Mouse (Mus musculus): ENCODE data around the gene Olfm4. TPM values are rescaled to one million over a fixed set of nuclear protein-coding genes. Genes with fewer than 3 reads are reported as not detected.

Olfm4 gene
- polyA plus RNA-seq, 1 experiment, result not detected

- TF ChIP-seq GATA1 (IDR thresholded peaks at IDR 0.05; ENCODE audit: low read length), result no peak
These were observed 13.7 kb downstream of the Olfm4 start for GRCm38 (mm10) chr14:79997534-79997933.

GRCm38 (mm10) chr14:80000110-80000531 is 16.2 kb downstream of the Olfm4 start:
- TF ChIP-seq GATA1 (IDR thresholded peaks at IDR 0.05; ENCODE audit: low read length), result no peak

- no peak for TF ChIP-seq GATA1 (IDR thresholded peaks at IDR 0.05; ENCODE audit: low read length)
These were observed 23.8 kb downstream of the Olfm4 start for GRCm38 (mm10) chr14:80007686-80008085.

- TF ChIP-seq GATA1 (IDR thresholded peaks at IDR 0.05; ENCODE audit: low read length), result no peak
These were observed 26.5 kb downstream of the Olfm4 start for GRCm38 (mm10) chr14:80010426-80010825.

DNA sequence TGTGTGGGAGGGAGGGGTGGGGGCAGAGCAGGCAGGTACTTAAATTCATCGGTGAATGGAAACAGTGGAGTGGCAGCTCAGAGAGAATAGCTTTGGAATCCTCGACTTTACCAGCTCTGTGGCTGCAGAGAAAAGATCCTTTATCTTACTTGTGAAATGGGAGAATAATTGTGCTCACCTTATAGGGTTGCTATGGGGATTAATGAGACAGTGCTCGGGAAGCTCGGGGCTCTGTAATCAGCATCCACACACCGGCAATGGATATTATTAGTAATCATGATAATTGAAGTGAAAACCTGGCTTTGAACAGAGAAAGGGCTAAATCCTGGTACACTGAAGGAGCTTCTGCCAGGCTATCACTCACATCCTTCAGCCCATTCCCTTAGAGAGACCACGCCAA is 31.1 kb downstream of the Olfm4 start:
- TF ChIP-seq GATA1 (IDR thresholded peaks at IDR 0.05; ENCODE audit: low read length), result no peak

- no peak for TF ChIP-seq GATA1 (IDR thresholded peaks at IDR 0.05; ENCODE audit: low read length)
These were observed 32.2 kb downstream of the Olfm4 start for GRCm38 (mm10) chr14:80016112-80016511.

DNA sequence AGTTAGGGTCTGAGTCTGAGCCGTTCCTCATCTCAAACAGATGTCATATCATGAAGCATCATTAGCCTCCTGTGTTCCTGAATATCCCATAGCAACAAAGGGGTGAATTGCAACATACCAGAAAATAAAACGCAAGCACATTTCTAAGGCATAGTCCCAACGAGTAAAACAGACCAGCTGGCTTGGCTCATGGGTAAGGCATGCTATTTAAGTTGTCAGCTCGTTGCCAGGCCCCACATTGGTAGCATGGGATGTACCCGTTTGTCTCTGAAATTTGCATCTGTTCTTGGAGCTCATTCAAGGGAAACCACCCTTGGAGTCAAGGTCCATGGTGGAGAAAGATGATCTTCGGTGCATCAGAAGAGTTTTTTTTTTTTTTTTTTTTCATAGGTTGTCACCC is 42.2 kb downstream of the Olfm4 start:
- TF ChIP-seq GATA1 (IDR thresholded peaks at IDR 0.05; ENCODE audit: low read length), result no peak

GRCm38 (mm10) chr14:80029297-80030001 is 45.6 kb downstream of the Olfm4 start:
- TF ChIP-seq GATA1 (IDR thresholded peaks at IDR 0.05; ENCODE audit: low read length), result no peak

DNA sequence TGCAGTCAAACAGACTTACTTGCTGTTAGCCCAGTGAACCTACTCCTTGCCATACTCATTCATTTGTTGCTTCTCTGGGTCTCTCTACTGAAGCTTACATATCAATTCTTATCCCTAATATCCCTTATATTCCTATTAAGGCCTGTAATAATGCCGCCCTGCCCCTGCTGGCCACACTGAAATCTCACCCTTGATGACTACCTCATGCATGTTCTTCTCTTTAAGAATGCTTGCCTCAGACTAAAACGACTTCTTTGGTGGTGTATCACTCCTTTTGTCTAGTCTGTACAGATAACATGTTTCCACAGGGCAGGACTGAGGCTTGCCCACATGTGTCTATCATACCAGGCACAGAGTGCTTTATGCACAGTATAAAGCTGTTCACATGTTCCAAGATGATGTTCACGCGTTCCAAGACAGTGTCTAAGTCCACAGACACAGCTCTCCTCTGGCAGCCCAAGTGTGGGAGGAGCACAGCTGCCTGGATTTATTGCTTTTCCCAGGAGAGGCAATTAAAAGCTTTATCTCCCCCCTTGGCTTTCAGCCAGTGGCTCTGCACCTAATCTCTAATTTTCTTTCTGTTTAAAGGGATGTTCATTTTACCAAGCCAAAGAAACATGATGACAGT is 55.9 kb downstream of the Olfm4 start:
- TF ChIP-seq GATA1 (IDR thresholded peaks at IDR 0.05; ENCODE audit: low read length), result no peak

DNA sequence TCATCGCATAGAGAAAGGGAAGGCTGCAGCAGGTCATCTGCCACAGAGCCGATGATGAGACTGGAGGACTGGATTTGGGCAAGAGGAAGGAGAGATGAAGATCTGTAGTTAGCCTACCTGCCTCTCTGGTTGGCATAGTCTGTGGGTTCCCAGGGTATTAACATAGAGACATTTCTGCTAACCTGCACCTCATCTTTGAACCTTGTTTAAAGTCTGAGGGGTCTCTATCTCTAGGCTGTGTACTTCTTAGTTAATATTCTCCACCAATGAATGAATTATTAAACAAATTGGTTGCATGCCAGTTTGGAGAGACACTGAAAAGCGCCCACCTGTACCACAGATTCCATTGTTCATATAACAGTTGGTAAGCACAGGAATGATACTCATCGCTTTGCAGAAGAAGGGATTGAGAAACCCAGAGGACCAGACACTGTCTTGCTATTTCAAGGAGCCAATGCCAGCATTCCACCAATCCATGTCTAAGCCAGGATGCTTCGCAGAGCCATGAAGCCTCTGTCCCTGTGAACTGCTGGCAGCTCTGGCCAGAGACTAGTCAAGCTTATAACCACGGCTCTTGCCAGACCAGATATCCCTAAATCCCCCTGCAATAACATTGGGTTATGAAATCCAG is 62.3 kb downstream of the Olfm4 start:
- TF ChIP-seq GATA1 (IDR thresholded peaks at IDR 0.05; ENCODE audit: low read length), result no peak

- no peak for TF ChIP-seq GATA1 (IDR thresholded peaks at IDR 0.05; ENCODE audit: low read length)
These were observed 63.7 kb downstream of the Olfm4 start for GRCm38 (mm10) chr14:80047368-80048101.

GRCm38 (mm10) chr14:80055725-80056124 is 71.8 kb downstream of the Olfm4 start:
- TF ChIP-seq GATA1 (IDR thresholded peaks at IDR 0.05; ENCODE audit: low read length), result no peak

GRCm38 (mm10) chr14:80061686-80062085 is 77.8 kb downstream of the Olfm4 start:
- no peak for TF ChIP-seq GATA1 (IDR thresholded peaks at IDR 0.05; ENCODE audit: low read length)

- TF ChIP-seq GATA1 (IDR thresholded peaks at IDR 0.05; ENCODE audit: low read length), result no peak
These were observed 79.0 kb downstream of the Olfm4 start for GRCm38 (mm10) chr14:80062896-80063295.

DNA sequence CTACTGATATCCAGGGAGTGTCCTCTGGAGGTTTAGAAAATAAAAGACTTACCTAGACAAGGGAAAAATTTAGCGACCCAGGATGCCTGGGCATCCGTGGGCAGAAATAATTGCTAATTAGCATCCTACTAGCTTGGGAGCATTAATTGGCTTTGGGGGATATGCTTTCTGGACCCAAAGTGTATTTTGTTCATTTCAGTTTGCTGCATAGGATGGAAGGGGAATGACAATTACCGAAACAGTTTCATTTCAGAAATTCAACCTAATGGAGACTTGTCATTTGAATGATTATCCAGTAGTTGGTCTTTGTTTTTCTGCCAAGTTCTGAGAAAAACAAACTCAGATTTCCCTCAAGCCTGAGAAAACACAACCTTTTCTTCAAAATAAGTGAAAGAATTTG is 86.7 kb downstream of the Olfm4 start:
- TF ChIP-seq GATA1 (IDR thresholded peaks at IDR 0.05; ENCODE audit: low read length), result no peak

Other genes starting within 250 kb of the Olfm4 start
- gene Pcdh8, start 212.8 kb upstream of the Olfm4 start, polyA plus RNA-seq (2012), result not detected in 2 replicates